Comparison of ENCODE assay signal across 14 mouse cellular contexts in genomic region chr14:72807286-72807685, GRCm38 (mm10).
DNase-seq lines count a peak whose midpoint lies in the region; ATAC-seq and TF ChIP-seq lines count a peak whose summit lies in the region.
"Had no signal": no experiment of that assay in that cellular context is flagged by ENCODE, and none has a peak within 500 bp of the region (broad histone marks: within the 10 kb centered on the region; RNA-seq: fewer than 3 reads in every experiment).

No protein-coding gene starts in this region.

- no peaks in the 10 kb centered on the region for H3K27me3 ChIP-seq in Patski
- H3K27me3 ChIP-seq: heart, embryonic 15.5 days; hindbrain, embryonic 12.5 days had no signal

- TF ChIP-seq CTCF in Patski (IDR thresholded peaks at IDR 0.05) = no peak

- ATAC-seq in Patski = peak; percentile 100
- ATAC-seq in activated CD4-positive, CD25-positive, alpha-beta regulatory T cell, adult 4 months = no peak

- CTCF ChIA-PET in Patski (lab: Charles Lee) = interaction anchor here (1.4 kb wide), 1 partner anchor 85 kb away, joined by 3 read pairs; no protein-coding TSS in a partner anchor

- intact Hi-C loops in left cerebral cortex, postnatal 25 days (cut with DNase I) = no loop called here

- peak; percentile 79 to 87 for DNase-seq in adrenal gland, adult (ENCODE audit: inconsistent age in 2 of 2, low spot score in 1 of 2)
- no peak for DNase-seq in adrenal gland, adult 18-20 months (ENCODE audit: low spot score in 2 of 2)
- peak; percentile 24 to 85 for DNase-seq in left cerebral cortex, postnatal 25 days (ENCODE audit: low spot score in 2 of 2)
- DNase-seq in left cerebral cortex, adult 11 months (ENCODE audit: low spot score) = no peak
- DNase-seq in Patski (ENCODE audit: low read depth, low spot score) = peak; percentile 66
- DNase-seq in induced T-regulatory cell, adult 2 months (ENCODE audit: low read depth) = peak; percentile 12
- DNase-seq in cerebellum, postnatal 25 days = no peak
- DNase-seq: cerebellum, adult 18-20 months; gastrocnemius, postnatal 10 days; liver; lung, embryonic 14.5 days had no signal

- POLR2A ChIA-PET in Patski (lab: Charles Lee) = no interaction called here

- in situ Hi-C loops in Patski (cut with MboI; ENCODE audit: low pct_unique_long_range_greater_than_20kb) = no loop called here

Comparison
In these comparisons a context has a peak if more than half of its experiments do, and no peak if none do; other contexts are left out.
1. DNase-seq: peak in adrenal gland, adult (2 of 2), left cerebral cortex, postnatal 25 days (2 of 2), Patski (single experiment) and induced T-regulatory cell, adult 2 months (single experiment); none in adrenal gland, adult 18-20 months (0 of 2), left cerebral cortex, adult 11 months (single experiment) and cerebellum, postnatal 25 days (0 of 2).